Mouse (Mus musculus) liver, postnatal 0 days (tissue): ENCODE results near the gene Mettl17.

Experiments used
- CTCF ChIP-seq: sonication (generic); IDR thresholded peaks from 2 replicates; pipeline ENCODE4 v1.5.1; 2016; ENCODE audit warnings: antibody characterized with exemption, low read depth
- EP300 ChIP-seq: IDR thresholded peaks from 2 replicates; pipeline ENCODE4 v1.6.1; 2016; ENCODE audit warnings: antibody characterized with exemption, low read depth, mild to moderate bottlenecking

DNA sequence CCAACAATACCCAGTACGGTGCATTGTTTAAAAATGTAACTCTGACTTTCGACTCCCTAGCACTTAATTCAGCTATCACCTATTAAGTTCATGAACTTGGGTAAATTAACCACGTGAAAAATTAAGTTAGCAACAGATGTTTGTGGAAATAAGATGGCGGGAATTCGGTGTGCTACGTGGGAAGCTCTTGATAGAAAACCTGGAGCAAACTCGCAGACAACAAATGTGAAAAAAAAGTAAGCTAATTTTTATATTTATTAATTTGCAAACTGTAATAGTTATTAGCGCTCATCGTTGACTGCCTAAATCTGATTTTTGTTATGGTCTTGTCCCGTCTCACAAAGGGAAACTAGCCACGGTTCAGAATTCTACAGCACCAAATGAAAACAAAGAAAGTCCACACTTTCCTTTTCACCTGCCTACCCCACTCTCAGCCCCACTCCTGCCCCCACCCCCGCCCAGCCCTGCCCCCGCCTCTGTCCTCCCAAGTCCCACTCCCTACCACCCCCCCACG lies 554 bp upstream of the Mettl17 start:
- TF ChIP-seq CTCF, result no peak
- TF ChIP-seq EP300, result no peak
